Mouse (Mus musculus) layer of hippocampus, adult 2 months (tissue): Measurements from ENCODE around the gene Gm42674. TPM values are rescaled to one million over a fixed set of nuclear protein-coding genes. Genes with fewer than 3 reads are reported as not detected.

ENCODE experiments used
- DNase-seq, 2 experiments: peaks; one replicate each; pipeline ENCODE4 v3.0.0; 2022; ENCODE audit warnings: low spot score in 2 of 2
- H3K27ac ChIP-seq: fragments of 200-600 bp; 2 replicates; pipeline ENCODE4 v1.8.1; 2022
- H3K4me3 ChIP-seq: fragments of 200-600 bp; 2 replicates; pipeline ENCODE4 v1.8.1; 2022; ENCODE audit warnings: mild to moderate bottlenecking
- CTCF ChIP-seq: fragments of 200-600 bp; conservative IDR thresholded peaks from 2 replicates; pipeline ENCODE4 v1.8.1; 2022; ENCODE audit warnings: antibody characterized with exemption, mild to moderate bottlenecking, moderate library complexity
- total RNA-seq, 2 experiments: library from RNA; stranded (reverse); gene quantifications; 2 replicates each; pipeline ENCODE4 v1.2.3; 2021

Gm42674 gene
- total RNA-seq, 2 experiments from 2014 or later, result not detected

- H3K27ac ChIP-seq, result no peak overlapping the region
- no peak for DNase-seq
- TF ChIP-seq CTCF, result no peak
- no peak overlapping the region for H3K4me3 ChIP-seq
Measured at GRCm38 (mm10) chr3:90614611-90615251, 13.0 kb downstream of the Gm42674 start.

- TF ChIP-seq CTCF, result peak; percentile 78
- peak overlapping the region; percentile 13; the same call in 1 of the 2 replicates for H3K4me3 ChIP-seq
- peak; percentile 74 to 78 for DNase-seq
- H3K27ac ChIP-seq, result no peak overlapping the region
Measured at GRCm38 (mm10) chr3:90615415-90615814, 13.7 kb downstream of the Gm42674 start.

GRCm38 (mm10) chr3:90615911-90616310 is 14.2 kb downstream of the Gm42674 start:
- Histone ChIP-seq H3K4me3 (no peak overlapping the region), H3K27ac (no peak overlapping the region)
- peak in 1 of 2 experiments; percentile 4 for DNase-seq
- TF ChIP-seq CTCF, result no peak

- H3K4me3 ChIP-seq, result no peak overlapping the region
- no peak overlapping the region for H3K27ac ChIP-seq
- TF ChIP-seq CTCF, result peak; percentile 62
- peak in 1 of 2 experiments; percentile 0 for DNase-seq
Measured at GRCm38 (mm10) chr3:90617586-90617985, 15.9 kb downstream of the Gm42674 start.

GRCm38 (mm10) chr3:90621552-90621951 is 19.8 kb downstream of the Gm42674 start:
- TF ChIP-seq CTCF, result no peak
- peak in 1 of 2 experiments; percentile 5 for DNase-seq
- Histone ChIP-seq H3K4me3 (no peak overlapping the region), H3K27ac (no peak overlapping the region)

GRCm38 (mm10) chr3:90623435-90624071 is 21.8 kb downstream of the Gm42674 start:
- H3K4me3 ChIP-seq, result no peak overlapping the region
- DNase-seq, result peak in 1 of 2 experiments; percentile 33
- no peak overlapping the region for H3K27ac ChIP-seq
- no peak for TF ChIP-seq CTCF

GRCm38 (mm10) chr3:90625496-90625895 is 23.8 kb downstream of the Gm42674 start:
- peak in 1 of 2 experiments; percentile 9 for DNase-seq
- Histone ChIP-seq H3K4me3 (no peak overlapping the region), H3K27ac (no peak overlapping the region)
- TF ChIP-seq CTCF, result no peak

- H3K4me3 ChIP-seq, result no peak overlapping the region
- DNase-seq, result no peak
- TF ChIP-seq CTCF, result no peak
- H3K27ac ChIP-seq, result no peak overlapping the region
Measured at GRCm38 (mm10) chr3:90626266-90627021, 24.7 kb downstream of the Gm42674 start.

GRCm38 (mm10) chr3:90627366-90627765 is 25.7 kb downstream of the Gm42674 start:
- no peak for TF ChIP-seq CTCF
- H3K27ac ChIP-seq, result no peak overlapping the region
- DNase-seq, result no peak
- no peak overlapping the region for H3K4me3 ChIP-seq

GRCm38 (mm10) chr3:90627807-90628206 is 26.1 kb downstream of the Gm42674 start:
- no peak overlapping the region for H3K27ac ChIP-seq
- TF ChIP-seq CTCF, result peak; percentile 69
- no peak for DNase-seq

GRCm38 (mm10) chr3:90629298-90629697 is 27.6 kb downstream of the Gm42674 start:
- DNase-seq, result no peak
- Histone ChIP-seq H3K27ac (no peak overlapping the region), H3K4me3 (no peak overlapping the region)
- TF ChIP-seq CTCF, result no peak

More at GRCm38 (mm10) chr3:90627807-90628206, 26.1 kb downstream of the Gm42674 start:
- no peak overlapping the region for H3K4me3 ChIP-seq

GRCm38 (mm10) chr3:90631984-90632383 is 30.3 kb downstream of the Gm42674 start:
- TF ChIP-seq CTCF, result no peak
- H3K4me3 ChIP-seq, result no peak overlapping the region
- no peak overlapping the region for H3K27ac ChIP-seq
- DNase-seq, result no peak
